Mouse (Mus musculus): ENCODE data around the gene Arg1.
A peak's percentile ranks its signal among the peaks of the same experiment; 100 is the strongest.

Arg1 gene

DNA sequence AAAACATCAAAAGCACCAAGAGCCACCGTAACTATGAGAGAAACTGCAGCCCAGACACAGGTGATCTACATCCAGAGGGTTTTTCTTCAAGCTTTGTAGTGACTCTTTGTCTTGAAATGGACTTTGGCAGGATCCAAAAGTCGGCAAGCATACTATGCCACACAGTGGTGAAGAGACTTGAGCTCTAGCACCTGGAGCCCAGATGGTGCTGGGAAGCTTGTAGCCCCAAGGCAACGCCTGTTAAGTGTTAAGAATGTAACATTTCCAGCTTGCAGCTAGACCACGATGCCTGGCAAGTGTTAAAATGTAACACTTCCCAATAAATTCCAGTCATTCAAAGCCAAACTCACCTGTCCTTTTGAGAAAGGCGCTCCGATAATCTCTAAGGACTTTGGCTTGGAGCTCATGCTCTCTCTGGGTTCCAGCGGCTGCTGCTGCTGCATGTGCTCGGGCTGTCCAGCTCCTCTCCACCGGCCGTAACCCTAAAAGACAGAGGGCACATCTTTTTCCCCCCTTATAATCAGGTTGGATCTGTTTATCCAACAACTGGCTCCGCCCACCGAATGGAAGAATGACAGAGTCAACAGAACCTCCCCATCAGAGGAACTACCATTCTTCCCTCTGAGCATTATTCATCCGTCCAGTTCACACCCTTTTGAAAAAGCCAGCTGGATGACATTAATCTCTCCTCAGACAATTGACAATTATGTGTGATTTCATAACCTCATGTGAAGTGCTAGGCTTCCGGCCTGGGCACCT is at the start of gene Arg1:
TSS of gene Arg1 (minus strand) at position 523 of the 759 bp plus-strand sequence.
- no peak for DNase-seq

GRCm38 (mm10) chr10:24973845-24974514 is 46.7 kb upstream of the Arg1 start:
- DNase-seq, result no peak

DNA sequence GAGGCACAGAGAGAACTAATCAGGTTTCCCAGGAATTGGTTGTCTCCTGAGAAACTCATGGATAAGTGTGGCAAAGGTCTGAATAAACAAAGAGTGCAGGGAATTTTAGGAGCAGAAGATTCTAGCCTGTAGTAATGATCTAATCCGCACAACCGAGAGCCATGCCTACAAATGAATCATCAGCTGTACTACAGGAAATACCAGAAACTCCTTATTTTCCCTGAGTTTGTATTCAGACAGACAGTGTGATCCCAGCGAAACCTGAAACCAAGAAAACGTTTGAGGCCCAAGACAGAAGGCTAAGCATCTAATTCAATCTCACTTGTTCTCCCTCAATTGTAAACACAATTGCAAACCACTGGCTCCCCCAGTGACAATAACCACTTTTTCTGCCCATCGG is 46.1 kb upstream of the Arg1 start:
- no peak for DNase-seq

DNA sequence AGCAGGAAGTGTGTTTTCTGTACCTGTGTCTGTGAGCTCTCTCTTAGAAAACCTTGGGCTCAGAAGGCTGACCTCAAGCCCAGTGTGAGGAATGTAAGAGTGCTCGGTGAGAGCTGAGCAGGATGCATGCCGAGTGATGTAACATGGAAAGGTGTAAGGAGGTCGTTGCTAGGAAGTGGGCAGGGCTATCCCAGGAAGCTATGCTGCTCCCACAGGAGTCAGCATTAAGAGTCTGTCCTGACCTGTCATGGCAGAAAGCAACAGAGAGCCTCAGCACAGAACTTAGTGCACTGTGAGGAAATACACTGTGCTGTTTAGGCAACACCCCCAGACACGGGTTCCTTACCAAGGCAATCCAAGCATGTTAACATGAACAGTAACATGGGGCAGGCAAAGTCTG is 45.6 kb upstream of the Arg1 start:
- no peak for DNase-seq

- no peak for DNase-seq
Measured at GRCm38 (mm10) chr10:24965821-24966550, 38.7 kb upstream of the Arg1 start.

DNA sequence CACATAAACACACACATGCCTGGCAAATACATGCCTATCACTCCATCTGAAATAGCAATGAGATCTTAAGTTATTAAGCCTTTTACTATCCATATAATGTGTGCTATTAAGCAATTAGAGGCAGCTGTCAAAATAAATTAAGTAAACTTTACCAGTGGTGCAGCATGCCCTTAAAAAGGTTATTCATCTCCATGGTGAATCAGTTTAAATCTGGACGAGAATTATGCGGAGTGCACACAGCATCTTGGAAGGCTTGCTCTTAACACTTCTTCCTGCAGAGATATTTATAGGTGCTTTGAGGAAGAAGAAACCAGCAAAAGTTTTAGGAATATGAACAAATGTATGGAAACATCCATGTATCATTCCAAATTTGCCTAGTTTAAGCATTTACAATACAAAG is 34.6 kb upstream of the Arg1 start:
- no peak for DNase-seq

GRCm38 (mm10) chr10:24961112-24961511 is 33.8 kb upstream of the Arg1 start:
- DNase-seq, result no peak

- peak; percentile 6 for DNase-seq
Measured at GRCm38 (mm10) chr10:24959043-24959916, 32.0 kb upstream of the Arg1 start.

- DNase-seq, result no peak
Measured at GRCm38 (mm10) chr10:24958280-24959042, 31.2 kb upstream of the Arg1 start.

- no peak for DNase-seq
Measured at GRCm38 (mm10) chr10:24953876-24954275, 26.6 kb upstream of the Arg1 start.

DNA sequence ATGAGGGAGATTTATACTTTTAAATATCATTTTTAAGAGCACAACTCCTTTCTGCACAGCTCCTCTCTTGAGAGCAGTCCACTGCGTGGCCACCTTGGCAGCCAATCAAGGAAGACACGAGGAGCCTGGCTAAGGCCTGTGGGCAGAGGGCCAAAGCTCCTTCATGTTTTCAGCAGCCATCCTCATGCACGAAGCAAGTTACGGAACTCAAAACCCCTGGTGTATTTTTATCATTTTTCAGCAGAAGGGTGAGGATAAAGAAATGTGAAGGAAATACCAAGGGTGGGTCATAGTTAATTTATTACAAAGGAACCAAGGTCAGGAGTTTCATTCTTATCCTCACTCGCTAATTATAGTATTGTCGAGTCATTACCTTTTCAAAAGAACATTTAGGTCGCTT is 25.3 kb upstream of the Arg1 start:
- no peak for DNase-seq

DNA sequence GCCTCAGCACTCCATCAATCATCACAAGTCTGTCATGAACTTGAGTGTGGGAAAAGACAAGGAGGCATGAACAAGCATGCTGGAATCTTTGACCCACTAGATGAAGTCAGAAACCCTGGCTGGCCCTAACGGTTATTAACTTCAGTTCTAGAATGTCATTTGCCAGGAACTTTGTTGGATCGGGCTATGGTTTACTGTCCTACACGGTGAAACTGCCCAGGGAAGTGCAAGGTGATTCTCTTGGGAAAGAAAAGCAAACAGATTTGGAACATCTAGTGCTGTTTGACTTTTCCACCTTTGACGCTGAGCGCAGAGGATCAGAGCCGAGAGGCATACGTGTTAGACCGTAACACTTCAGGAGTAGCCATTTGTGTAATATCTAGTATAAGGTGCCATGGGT is 24.3 kb upstream of the Arg1 start:
- no peak for DNase-seq

DNA sequence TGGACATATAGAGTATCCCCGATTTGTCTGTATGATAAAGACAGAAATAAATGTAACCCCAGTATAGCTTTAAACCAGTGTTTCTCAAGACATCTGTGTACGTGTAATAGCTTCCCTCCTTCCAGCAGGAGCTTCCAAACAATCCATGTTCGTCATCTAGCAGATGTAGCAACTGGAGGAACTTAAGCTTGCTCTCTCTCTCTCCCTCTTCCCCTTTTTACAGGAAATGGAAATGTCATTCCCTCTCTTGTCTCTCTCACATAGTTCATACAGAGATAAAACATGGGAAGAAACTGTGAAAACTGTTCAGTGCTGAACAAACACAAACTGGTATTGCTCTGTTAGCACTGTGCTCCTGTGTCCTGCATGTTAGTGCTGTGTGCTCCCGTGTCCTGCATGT is 22.9 kb upstream of the Arg1 start:
- no peak for DNase-seq

- no peak for DNase-seq
Measured at GRCm38 (mm10) chr10:24948278-24948677, 21.0 kb upstream of the Arg1 start.

DNA sequence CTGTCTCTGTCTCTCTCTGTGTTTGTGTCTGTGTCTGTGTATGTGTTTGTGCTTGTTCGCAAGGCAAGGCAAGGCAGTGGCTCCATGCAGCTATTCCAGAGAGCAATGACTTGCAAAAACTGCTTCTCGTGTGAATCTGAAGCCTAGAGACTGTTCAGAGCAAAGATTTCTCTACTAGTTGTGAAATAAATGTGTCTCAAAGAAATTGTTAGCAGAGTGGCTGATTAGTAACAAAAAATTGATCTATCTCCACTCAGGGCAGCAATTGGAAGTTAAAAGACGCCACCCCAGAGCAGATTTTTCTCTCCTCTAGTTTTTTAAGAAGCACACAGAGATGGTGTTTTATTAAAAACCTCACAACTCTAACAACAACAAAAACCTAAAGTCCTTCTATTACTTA is 20.6 kb upstream of the Arg1 start:
- no peak for DNase-seq

DNA sequence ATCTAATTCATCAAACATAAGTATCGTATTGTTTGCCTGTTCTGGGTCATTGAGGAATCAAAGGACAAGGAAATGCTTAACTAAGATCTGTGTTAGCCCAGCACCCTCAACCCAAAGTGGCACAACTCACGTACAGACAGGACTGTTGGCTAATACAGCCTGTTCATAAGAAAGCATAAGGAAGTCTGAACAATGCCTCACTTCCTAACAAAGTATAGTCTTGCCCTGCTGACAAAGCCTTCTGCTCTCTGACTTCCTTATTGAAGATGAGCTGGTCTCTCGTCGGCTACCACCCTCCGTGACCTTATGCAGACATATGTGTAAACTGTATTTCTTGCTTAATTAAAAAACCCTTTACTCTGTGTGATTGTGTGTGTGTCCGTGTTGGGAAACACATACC is 2.9 kb upstream of the Arg1 start:
- DNase-seq, result no peak

- DNase-seq, result no peak
Measured at GRCm38 (mm10) chr10:24928072-24928471, 788 bp upstream of the Arg1 start.

DNA sequence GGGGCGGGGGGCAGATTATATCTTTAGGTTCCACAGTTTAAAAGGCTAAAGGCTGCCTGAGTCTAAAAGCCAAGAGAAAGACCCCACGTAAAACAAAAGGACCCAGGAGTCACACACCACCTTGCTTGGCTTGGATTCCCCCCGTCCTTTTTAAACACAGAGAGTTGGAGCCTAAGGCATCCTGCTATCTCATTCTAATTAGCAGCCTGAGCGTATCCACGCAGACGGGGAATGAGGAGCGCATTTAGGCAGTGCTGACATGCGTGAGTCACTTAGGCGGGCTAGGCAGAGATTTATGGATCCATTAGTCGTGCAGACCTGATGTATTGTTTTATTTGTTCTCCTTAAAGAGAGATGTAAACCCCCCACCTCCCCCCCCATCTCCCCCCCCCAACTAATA is 904 bp downstream of the Arg1 start:
- DNase-seq, result no peak

DNA sequence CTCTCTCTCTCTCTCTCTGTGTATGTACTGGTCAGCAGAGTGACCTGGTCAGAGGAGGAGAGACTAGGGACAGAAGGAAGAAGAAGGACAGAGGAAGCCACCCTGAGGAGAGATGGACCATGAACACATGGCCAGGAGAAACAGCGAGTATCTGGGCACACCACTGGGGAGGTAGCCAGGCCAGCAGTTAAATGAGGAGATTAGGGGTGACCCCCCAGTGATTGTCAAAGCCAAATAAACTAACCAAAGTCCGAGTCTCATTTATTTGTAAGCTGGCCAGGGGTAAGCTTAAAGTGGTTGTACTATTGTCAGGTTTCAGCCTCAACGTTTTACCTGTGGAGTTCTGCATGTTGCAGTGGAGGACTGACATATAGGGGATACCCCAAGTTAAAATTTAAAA is 3.0 kb downstream of the Arg1 start:
- no peak for DNase-seq

DNA sequence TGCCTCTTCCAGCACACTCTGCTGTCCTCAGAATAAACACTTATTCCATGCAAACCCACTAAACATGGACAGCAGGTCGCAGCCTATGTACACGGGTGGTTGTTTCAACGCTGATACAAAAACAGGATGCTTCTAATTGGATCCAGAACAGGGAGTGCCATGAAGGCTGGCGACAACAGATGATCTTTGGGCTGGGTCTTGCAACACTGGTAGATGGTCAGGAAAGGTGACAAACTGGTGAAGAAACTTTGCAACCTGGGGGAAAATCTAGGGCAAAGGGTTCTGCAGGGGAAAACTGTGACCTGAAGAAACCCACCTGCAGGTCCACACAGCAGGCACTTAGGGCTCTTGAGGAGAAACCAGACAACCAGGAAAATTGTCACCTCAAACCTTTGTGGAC is 4.3 kb downstream of the Arg1 start:
- DNase-seq, result no peak

DNA sequence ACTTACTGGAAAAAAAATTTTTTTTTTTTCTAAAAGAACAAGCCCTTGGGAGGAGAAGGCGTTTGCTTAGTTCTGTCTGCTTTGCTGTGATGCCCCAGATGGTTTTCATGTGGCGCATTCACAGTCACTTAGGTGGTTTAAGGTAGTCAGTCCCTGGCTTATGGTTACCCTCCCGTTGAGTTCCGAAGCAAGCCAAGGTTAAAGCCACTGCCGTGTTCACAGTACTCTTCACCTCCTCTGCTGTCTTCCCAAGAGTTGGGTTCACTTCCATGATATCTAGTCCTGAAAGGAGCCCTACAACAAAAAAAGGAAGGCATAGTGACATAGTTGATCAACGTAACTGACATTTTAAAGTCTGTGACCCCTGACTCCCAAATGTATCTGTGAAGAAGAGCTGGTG is 11.8 kb downstream of the Arg1 start:
- DNase-seq, result no peak

- DNase-seq, result no peak
Measured at GRCm38 (mm10) chr10:24912576-24912975, 14.7 kb downstream of the Arg1 start.

Data from kidney, adult 11 months (tissue).